Mouse (Mus musculus): ENCODE results near the gene Pknox2.

GRCm38 (mm10) chr9:37008090-37008489, 139.1 kb downstream of the Pknox2 start:
- no peak for TF ChIP-seq CTCF (conservative IDR thresholded peaks at IDR 0.05; ENCODE audit: low read length)
- no peak for TF ChIP-seq NANOG (IDR thresholded peaks at IDR 0.05; ENCODE audit: borderline replicate concordance, low read length)
- no peak for TF ChIP-seq POU5F1 (IDR thresholded peaks at IDR 0.05; ENCODE audit: borderline replicate concordance, low read length)

Measured in E14TG2a.4 (cell line).